Mouse (Mus musculus) T-cell, adult 66 days (primary cell): ENCODE results near the gene Parp9. TPM values are rescaled to one million over a fixed set of nuclear protein-coding genes. Genes with fewer than 3 reads are reported as not detected.

Experiments used
- total RNA-seq, 2 experiments: library from RNA; stranded (reverse); gene quantifications; 3 replicates in 1 of 2; 4 replicates in 1 of 2; pipeline ENCODE4 v1.2.4; 2023

The Parp9 gene
- 10 to 100 TPM; 57.1 to 69.5 TPM for total RNA-seq

DNA sequence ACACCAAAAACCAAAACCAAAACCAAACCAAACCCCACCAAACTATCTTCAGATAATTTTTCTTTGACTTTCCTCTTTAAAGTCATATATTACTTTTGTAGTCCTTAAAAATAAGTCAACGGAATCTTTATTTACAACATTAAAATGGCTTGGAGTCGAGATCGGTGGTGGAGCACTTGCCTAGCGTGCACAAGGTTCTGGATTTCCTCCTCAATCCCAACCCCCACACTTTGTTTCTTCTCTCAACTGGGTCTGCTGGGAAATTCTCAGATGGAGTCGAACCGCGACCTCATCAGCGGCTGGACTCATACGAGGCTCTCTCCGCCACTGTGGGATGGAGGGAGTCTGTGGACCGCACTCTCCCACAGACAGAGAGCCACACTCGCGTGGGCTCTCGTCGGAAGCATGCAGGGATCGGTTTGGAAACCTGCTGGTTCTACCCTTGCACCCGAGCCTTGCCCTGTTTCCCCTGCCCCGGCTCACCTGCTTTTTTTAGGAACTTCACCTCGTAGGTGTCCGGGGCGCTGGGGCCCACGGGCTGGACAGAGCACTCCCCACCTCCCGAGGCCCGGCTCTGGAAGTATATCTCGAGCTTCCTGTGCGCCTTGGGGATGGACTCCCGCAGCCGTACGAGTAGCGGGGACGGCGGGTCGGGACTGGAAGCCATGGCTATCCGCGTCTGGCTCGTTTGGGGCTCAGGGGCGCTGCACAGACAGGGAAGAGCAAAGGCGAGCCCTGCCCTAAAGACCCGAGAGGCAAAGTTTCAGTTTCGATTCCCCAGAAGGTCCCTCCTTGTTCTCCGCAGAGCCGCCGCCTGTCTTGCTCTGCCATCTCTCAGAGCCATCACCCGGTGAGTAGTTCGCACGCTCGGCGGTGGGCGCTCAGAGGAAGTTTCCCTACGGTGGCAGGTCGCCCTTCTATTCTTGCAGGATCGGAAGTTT, at the start of gene Parp9, which contains the start of gene Dtx3l:
TSS of gene Parp9 (plus strand) at position 260 of the 941 bp plus-strand sequence.
TSS of gene Dtx3l (minus strand) at position 941 of the 941 bp plus-strand sequence.

DNA sequence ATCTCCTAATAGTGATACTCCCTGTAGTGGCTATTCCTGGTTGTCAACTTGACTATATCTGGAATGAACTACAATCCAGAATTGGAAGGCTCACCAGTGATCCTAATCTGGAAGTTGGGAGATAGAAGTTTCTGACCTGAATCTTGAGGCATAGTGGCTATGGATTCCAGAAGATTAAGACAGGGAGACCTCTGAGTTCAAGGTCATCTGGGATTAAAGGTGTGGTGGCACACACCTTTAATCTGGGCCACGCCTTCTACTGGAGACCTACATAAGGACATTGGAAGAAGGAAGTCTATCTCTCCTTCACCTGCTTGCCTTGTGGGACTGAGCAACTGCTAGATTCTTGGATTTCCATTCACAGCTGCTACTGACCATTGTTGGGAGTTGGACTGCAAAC, 40.2 kb downstream of the Parp9 start, which contains the start of gene Kpna1:
TSS of gene Kpna1 (plus strand) at position 301 of the 400 bp plus-strand sequence.

Other genes starting within 250 kb of the Parp9 start
- gene Dirc2, start 169.1 kb upstream of the Parp9 start, total RNA-seq: 10 to 100 TPM; 42.5 TPM
- gene Hspbap1, start 168.1 kb upstream of the Parp9 start, total RNA-seq: 10 to 100 TPM; 20.4 to 20.7 TPM
- 10 to 100 TPM; 61.0 to 78.7 TPM for gene Parp14, start 66.9 kb upstream of the Parp9 start, total RNA-seq
- gene Dtx3l, start 681 bp downstream of the Parp9 start, total RNA-seq: 10 to 100 TPM; 58.0 to 67.3 TPM
- 10 to 100 TPM; 74.8 to 81.7 TPM for gene Kpna1, start 40.3 kb downstream of the Parp9 start, total RNA-seq
- gene Wdr5b, start 102.7 kb downstream of the Parp9 start, total RNA-seq: 10 to 100 TPM; 11.3 to 13.3 TPM
- 10 to 100 TPM; 47.8 to 49.0 TPM for gene Fam162a, start 133.1 kb downstream of the Parp9 start, total RNA-seq
- gene Ccdc58, start 133.2 kb downstream of the Parp9 start, total RNA-seq: 10 to 100 TPM; 38.1 to 43.4 TPM
- not detected for gene Csta1, start 192.8 kb downstream of the Parp9 start, total RNA-seq
- not detected for gene Stfa2l1, start 218.3 kb downstream of the Parp9 start, total RNA-seq
- gene Gm5483, start 245.7 kb downstream of the Parp9 start, total RNA-seq: not detected